Mouse (Mus musculus): Measurements from ENCODE around the gene Mrtfa.

DNA sequence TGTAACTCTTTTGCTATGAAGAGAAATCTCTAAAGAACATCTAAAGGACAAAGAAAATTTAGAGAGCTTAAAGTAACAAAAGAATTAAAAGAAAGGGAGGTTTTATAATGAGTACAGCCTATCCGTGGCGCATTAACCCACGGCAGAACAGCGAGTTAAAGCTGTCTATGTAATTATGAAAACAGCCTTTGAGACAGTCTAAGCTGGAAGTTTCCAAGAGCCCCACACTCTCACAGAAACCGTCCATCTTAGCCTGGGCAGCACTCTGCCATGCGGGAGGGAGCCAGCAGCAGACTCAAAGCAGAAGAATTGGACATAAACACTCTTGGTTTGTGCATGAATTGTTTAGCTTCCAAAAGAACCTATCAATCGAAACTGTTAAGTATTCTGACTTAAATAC, 103.0 kb downstream of the Mrtfa start:
- TF ChIP-seq CTCF (IDR thresholded peaks at IDR 0.05; ENCODE audit: control insufficient read depth, insufficient read depth, low read length): no peak
- TF ChIP-seq POLR2A (IDR thresholded peaks at IDR 0.05; ENCODE audit: borderline replicate concordance, control insufficient read depth, low read depth, low read length): no peak
